Mouse (Mus musculus): ENCODE results near the gene Slc22a19. TPM values are rescaled to one million over a fixed set of nuclear protein-coding genes. Genes with fewer than 3 reads are reported as not detected.
"Not testable (repeated sequence)": the region's sequence is repeated elsewhere in the genome, so short reads cannot be mapped to it uniquely, and the experiment has no call there.

Gene Slc22a19
- polyA plus RNA-seq (2015; fragmentation: Nextera tagmentation; extraction: Ambion mirVana) = not detected in 2 replicates

DNA sequence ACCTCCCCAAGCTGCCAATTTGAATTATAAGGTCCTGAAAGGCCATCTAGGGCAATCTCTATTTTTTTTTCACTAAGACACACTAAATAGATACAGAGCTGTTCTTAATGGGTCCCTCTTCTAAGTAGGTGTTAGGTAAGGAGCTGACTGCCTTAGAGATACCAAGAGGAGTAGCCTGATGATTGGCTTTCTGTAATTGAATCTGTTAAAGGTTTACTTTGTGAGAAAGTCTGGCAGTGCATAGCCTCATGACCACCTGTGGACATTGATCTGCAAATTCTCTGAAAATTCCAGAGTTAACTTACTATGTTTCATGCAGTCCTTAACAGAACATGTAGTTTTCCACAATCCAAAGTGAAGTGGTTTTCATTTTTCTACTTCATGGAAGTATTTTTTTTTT, at the start of gene Slc22a19:
TSS of gene Slc22a19 (minus strand) at position 163 of the 400 bp plus-strand sequence.
- Histone ChIP-seq H3K9ac (no peak within 1 kb of the TSS), H3K9me3 (no peaks in the 10 kb centered on the region), H3K4me3 (replicated peaks) (no peak within 1 kb of the TSS), H3K27me3 (replicated peaks) (no peaks in the 10 kb centered on the region), H3K27ac (no peak within 1 kb of the TSS), H3K4me1 (no peaks in the 10 kb centered on the region), H3K4me2 (no peak within 1 kb of the TSS), H3K36me3 (no peaks in the 10 kb centered on the region)
- ATAC-seq (ENCODE audit: insufficient read depth, low FRiP score, low read depth) = no peak

DNA sequence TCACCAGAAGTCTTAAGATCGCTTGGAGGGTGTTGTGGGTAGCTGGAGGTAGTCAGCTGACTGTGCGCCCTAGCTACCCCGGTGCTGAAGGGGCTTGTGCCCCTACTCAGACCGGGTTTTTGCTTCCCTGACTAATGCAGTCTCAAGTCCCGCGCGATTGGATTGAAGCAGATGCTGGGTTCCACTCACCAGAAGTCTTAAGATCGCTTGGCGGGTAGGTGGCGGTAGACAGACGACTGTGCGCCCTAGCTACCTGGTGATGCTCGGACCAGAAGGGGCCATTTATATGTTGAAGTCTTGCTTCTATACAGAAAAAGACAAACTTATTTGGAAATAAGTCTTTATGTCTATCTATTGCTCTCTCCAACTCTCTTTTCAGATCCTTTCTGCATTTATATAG, 42.3 kb upstream of the Slc22a19 start:
- H3K9me3 ChIP-seq; H3K4me3 ChIP-seq (replicated peaks); ATAC-seq (ENCODE audit: insufficient read depth, low FRiP score, low read depth); H3K4me2 ChIP-seq; H3K9ac ChIP-seq; H3K36me3 ChIP-seq; H3K27ac ChIP-seq; H3K27me3 ChIP-seq (replicated peaks); H3K4me1 ChIP-seq: not testable (repeated sequence)
- 71% methylated on average over 13 of the region's 13 CpGs for WGBS

DNA sequence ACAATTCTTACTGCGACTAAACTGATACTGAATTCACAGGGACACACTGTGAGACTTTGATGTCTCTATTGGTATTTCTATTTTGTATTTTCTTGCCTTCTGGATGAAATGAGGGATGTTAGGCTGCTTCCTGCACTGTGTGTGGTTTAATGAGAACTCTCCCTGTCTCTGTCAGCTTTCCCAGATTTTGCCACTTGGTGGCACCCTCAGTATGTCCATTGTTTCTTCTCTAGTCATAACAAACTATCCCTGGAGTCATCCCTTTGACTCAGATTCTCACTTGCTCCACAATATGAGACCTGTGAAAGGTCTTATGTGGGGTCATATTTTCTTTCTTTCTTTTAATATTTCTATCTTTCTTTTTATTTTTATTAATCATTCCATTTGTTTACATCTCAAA, 18.4 kb upstream of the Slc22a19 start:
- ATAC-seq (ENCODE audit: insufficient read depth, low FRiP score, low read depth) = no peak
- no peaks in the 10 kb centered on the region for H3K9me3 ChIP-seq
- no peaks in the 10 kb centered on the region for H3K27me3 ChIP-seq (replicated peaks)
- 30% methylated on average over 1 of the region's 1 CpGs for WGBS
- no peaks in the 10 kb centered on the region for H3K4me1 ChIP-seq
- H3K4me2 ChIP-seq = no peak overlapping the region
- H3K36me3 ChIP-seq = no peaks in the 10 kb centered on the region
- H3K27ac ChIP-seq = no peak overlapping the region
- no peak overlapping the region for H3K9ac ChIP-seq
- H3K4me3 ChIP-seq (replicated peaks) = no peak overlapping the region

DNA sequence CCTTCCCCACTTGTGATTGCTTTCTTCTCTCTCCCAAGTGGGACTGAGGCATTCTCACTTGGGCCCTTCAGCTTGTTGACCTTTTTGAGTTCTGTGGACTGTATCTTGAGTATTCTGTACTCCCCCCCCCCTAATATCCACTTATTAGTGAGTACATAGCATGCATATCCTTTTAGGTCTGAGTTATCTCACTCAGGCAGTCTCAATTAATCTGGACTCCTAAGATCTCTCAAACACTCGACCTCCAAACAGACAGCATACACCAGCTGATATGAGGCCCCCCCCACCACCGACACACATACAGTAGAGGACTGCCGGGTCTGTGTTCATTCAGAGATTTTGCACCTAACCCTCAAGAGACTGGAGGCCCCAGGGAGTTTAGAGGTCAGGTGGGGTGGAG, 18.0 kb downstream of the Slc22a19 start:
- H3K27me3 ChIP-seq (replicated peaks); H3K36me3 ChIP-seq; H3K4me1 ChIP-seq; H3K4me3 ChIP-seq (replicated peaks); H3K9ac ChIP-seq; ATAC-seq (ENCODE audit: insufficient read depth, low FRiP score, low read depth); H3K4me2 ChIP-seq; H3K9me3 ChIP-seq; H3K27ac ChIP-seq: not testable (repeated sequence)
- 56% methylated on average over 3 of the region's 3 CpGs for WGBS

DNA sequence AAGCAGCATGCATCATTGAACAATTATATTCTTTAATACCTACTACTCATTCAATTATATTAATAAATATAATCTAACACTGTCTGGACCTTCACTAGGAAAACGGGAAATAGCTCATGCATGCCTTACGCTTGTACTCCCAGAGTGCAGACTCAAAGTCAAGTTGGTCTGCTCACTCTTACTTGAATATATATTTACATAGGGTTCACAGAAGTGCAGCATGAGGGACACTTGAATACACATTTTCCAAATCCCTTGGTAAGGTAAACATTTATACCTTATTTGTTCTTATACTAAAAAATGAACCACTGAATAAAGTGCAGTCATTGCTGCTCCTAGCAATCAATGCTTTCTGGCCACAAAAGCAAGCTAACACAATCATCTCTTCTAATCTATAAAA, 19.9 kb downstream of the Slc22a19 start:
- WGBS = 75% methylated on average over 2 of the region's 2 CpGs
- Histone ChIP-seq H3K36me3 (no peaks in the 10 kb centered on the region), H3K9me3 (no peaks in the 10 kb centered on the region), H3K4me3 (replicated peaks) (no peak overlapping the region), H3K27me3 (replicated peaks) (no peaks in the 10 kb centered on the region), H3K9ac (no peak overlapping the region), H3K4me2 (no peak overlapping the region), H3K4me1 (no peaks in the 10 kb centered on the region), H3K27ac (no peak overlapping the region)
- ATAC-seq (ENCODE audit: insufficient read depth, low FRiP score, low read depth) = no peak

DNA sequence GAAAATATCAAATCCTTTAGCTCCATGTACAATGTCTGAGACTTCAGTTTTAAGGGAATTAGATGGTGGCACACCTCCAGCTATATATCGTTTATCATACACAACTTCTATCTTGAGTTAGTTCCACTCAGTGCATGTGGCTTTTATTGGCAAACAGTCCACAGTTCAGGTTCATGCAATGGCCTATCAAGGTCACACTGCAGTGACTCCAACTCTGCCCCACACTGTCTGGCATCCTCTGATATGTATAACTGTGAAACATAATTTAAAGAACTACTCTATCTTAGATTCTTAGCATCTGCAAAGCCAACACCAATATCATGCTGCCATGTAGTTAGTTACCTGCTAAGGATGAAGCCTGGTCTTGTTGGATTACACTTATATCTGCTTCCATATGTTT, 23.1 kb downstream of the Slc22a19 start:
- H3K27ac ChIP-seq = no peak overlapping the region
- ATAC-seq (ENCODE audit: insufficient read depth, low FRiP score, low read depth) = no peak
- no peaks in the 10 kb centered on the region for H3K4me1 ChIP-seq
- no peaks in the 10 kb centered on the region for H3K27me3 ChIP-seq (replicated peaks)
- H3K9ac ChIP-seq = no peak overlapping the region
- H3K9me3 ChIP-seq = no peaks in the 10 kb centered on the region
- WGBS = 81% methylated on average over 1 of the region's 1 CpGs
- H3K4me2 ChIP-seq = no peak overlapping the region
- no peak overlapping the region for H3K4me3 ChIP-seq (replicated peaks)
- no peaks in the 10 kb centered on the region for H3K36me3 ChIP-seq

DNA sequence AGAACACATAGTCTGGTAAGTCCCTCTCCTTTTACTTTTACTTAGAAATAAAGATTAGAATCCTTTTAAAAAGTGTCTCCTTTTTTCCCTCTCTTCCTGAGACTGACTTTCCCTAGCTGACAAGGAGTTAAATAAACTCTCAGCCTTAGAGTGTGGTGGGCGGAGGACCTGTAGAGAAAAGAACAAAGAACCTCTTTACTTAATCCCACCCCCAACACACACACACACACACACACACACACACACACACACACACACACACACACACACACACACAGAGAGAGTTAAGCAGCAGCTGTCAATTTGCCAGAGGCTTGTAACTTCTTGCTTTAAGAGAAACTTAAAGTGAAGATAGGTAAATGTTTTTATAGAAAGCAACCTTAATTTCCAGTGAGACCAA, 39.1 kb downstream of the Slc22a19 start:
- H3K27ac ChIP-seq = no peak overlapping the region
- no peaks in the 10 kb centered on the region for H3K36me3 ChIP-seq
- ATAC-seq (ENCODE audit: insufficient read depth, low FRiP score, low read depth) = no peak
- no peaks in the 10 kb centered on the region for H3K27me3 ChIP-seq (replicated peaks)
- H3K4me1 ChIP-seq = no peaks in the 10 kb centered on the region
- no peak overlapping the region for H3K4me2 ChIP-seq
- WGBS = 33% methylated on average over 1 of the region's 1 CpGs
- no peak overlapping the region for H3K4me3 ChIP-seq (replicated peaks)
- H3K9ac ChIP-seq = no peak overlapping the region
- no peaks in the 10 kb centered on the region for H3K9me3 ChIP-seq

DNA sequence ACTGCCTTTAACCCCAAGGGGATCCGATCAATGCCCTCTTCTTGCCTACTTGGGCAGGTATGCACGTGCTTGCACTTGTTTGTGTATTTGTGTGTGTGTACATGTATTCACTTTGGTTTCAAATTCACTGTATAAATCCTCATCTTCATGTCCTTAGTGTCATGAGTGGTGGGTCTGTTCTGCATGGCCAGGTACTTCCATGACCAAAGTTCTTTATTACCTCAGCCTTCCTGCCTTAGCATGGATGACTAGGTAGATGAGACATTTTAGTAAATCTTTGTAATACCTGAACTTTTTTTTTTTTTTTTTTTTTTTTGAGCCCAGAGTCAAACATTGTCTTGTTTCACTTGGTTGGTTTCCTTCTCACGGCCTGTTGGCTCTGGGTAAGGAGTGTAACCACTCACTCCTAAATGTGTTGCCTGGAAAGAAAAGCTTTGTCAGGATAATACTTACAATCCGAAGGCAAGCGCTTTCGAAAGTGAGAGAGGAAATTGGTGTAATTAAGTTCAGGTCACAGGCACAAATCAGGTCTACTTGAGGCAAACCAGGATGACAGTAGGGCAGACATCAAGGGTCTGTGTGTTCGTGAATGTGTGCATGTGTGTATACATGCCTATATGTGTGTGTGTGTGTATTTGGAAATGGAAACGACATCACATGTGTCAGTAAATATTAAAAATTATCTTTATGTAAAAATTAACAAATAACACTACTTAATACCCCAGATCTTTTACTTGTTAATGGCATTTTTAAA, 62.0 kb downstream of the Slc22a19 start:
- Histone ChIP-seq H3K4me1 (no peaks in the 10 kb centered on the region), H3K27me3 (replicated peaks) (no peaks in the 10 kb centered on the region), H3K9ac (no peak overlapping the region), H3K4me2 (no peak overlapping the region), H3K9me3 (no peaks in the 10 kb centered on the region), H3K36me3 (no peaks in the 10 kb centered on the region), H3K4me3 (replicated peaks) (no peak overlapping the region), H3K27ac (no peak overlapping the region)
- no peak for ATAC-seq (ENCODE audit: insufficient read depth, low FRiP score, low read depth)
- WGBS = 79% methylated on average over 8 of the region's 8 CpGs

DNA sequence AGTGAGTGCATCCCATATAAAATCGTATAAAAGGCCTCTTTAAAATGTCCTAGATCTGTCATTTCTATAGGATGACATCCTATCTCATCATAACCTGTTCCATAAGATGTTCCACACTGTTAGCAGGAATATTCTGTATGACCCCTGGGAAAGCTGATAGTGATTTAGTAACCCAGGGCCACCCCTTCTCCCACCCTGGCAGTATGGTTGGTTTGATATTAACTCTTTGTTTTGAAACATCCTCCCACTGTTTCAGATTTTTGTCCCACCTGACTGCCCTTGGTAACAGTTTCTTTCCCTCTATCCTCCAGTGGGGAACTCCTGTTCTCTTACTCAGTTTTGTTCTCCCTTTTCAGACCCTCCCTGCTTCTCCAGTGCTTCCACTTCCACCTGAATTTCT, 77.3 kb downstream of the Slc22a19 start:
- no peak overlapping the region for H3K27ac ChIP-seq
- H3K9me3 ChIP-seq = no peaks in the 10 kb centered on the region
- no peak overlapping the region for H3K4me2 ChIP-seq
- WGBS = 73% methylated on average over 1 of the region's 1 CpGs
- no peak for ATAC-seq (ENCODE audit: insufficient read depth, low FRiP score, low read depth)
- H3K9ac ChIP-seq = no peak overlapping the region
- H3K4me1 ChIP-seq = no peaks in the 10 kb centered on the region
- H3K27me3 ChIP-seq (replicated peaks) = no peaks in the 10 kb centered on the region
- no peaks in the 10 kb centered on the region for H3K36me3 ChIP-seq
- no peak overlapping the region for H3K4me3 ChIP-seq (replicated peaks)

DNA sequence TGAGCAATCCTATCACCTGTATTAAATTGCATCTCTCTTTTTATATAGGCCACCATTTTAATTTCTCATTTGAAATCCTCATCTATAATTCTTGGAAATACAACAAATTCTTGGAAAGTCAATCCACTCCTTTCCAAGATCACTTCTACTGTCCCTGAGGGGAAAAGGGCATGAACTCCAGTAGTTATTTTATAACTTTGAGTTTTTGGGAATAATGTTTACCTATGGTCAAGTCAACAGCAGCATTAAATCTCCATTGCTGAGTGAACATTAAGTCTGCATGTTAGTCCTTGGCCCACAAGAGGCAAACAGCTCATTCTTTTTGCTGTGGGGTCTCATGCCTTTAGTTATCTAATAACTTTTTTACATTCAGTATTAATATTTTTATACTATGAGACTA, 78.1 kb downstream of the Slc22a19 start:
- Histone ChIP-seq H3K27me3 (replicated peaks) (no peaks in the 10 kb centered on the region), H3K4me2 (no peak overlapping the region), H3K27ac (no peak overlapping the region), H3K36me3 (no peaks in the 10 kb centered on the region), H3K4me1 (no peaks in the 10 kb centered on the region), H3K9ac (no peak overlapping the region), H3K4me3 (replicated peaks) (no peak overlapping the region), H3K9me3 (no peaks in the 10 kb centered on the region)
- ATAC-seq (ENCODE audit: insufficient read depth, low FRiP score, low read depth) = no peak

Other genes with a start within 250 kb of the Slc22a19 start
- 140 and 149 TPM in 2 replicates for gene Rtn3, start 228.0 kb downstream of the Slc22a19 start, polyA plus RNA-seq (2015; fragmentation: Nextera tagmentation; extraction: Ambion mirVana)
- gene Atl3, start 217.3 kb downstream of the Slc22a19 start, polyA plus RNA-seq (2015; fragmentation: Nextera tagmentation; extraction: Ambion mirVana) = 17.1 and 17.4 TPM in 2 replicates
- 10.7 and 13.2 TPM in 2 replicates for gene Pla2g16, start 153.9 kb downstream of the Slc22a19 start, polyA plus RNA-seq (2015; fragmentation: Nextera tagmentation; extraction: Ambion mirVana)
- gene Lgals12, start 104.1 kb downstream of the Slc22a19 start, polyA plus RNA-seq (2015; fragmentation: Nextera tagmentation; extraction: Ambion mirVana) = 2.3 and 3.5 TPM in 2 replicates
- gene Hrasls5, start 98.8 kb downstream of the Slc22a19 start, polyA plus RNA-seq (2015; fragmentation: Nextera tagmentation; extraction: Ambion mirVana) = not detected in 2 replicates
- gene Slc22a26, start 91.4 kb upstream of the Slc22a19 start, polyA plus RNA-seq (2015; fragmentation: Nextera tagmentation; extraction: Ambion mirVana) = not detected in 2 replicates

Measured in stomach, embryonic 15.5 days (tissue).